Mouse (Mus musculus): ENCODE results near the gene Adgra1. TPM values are rescaled to one million over a fixed set of nuclear protein-coding genes. Genes with fewer than 3 reads are reported as not detected.

The Adgra1 gene
- total RNA-seq, 1 experiment from 2014 or later = not detected

DNA sequence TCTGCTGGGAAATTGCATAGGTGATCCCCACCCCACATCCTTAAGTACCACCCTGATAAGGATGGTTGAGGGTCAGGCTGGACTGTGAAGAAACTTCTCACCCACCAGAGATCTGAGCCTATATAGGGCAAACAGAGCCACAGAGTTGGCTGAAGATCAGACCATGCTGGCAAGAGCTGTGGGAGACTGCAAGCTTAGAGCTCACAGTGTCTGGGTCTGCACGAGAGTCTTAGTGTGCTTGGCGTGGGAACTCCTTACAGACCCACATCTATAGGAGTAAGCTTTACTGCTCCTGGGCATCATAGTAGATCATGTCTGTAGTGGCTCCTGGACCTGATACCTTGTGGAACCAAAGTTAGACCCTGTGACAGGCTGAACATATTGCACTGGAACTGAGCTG lies 64.6 kb downstream of the Adgra1 start:
- no peak for ATAC-seq (replicated peaks; ENCODE audit: insufficient number of reproducible peaks, low FRiP score, low TSS enrichment, poor library complexity, severe bottlenecking)

DNA sequence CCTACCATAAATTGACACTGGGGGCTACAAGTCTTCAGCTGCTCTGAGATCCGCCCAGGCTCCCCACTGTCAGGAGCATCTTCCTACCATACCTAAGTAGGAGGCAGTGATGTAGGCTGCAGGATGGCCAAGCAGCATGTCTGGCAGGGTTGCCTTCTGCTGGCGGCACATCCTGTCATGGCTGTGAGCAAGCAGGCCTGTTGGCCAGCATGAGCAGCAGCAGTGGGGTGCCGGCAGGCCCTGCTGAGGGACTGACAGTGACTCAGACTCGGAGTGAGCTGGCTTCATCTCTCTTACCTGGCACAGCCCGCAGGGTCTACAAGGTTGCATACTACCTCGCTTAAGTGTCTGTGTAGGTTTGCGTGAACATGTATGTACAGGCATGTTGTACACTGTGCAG lies 65.5 kb downstream of the Adgra1 start:
- no peak for ATAC-seq (replicated peaks; ENCODE audit: insufficient number of reproducible peaks, low FRiP score, low TSS enrichment, poor library complexity, severe bottlenecking)

- no peak for ATAC-seq (replicated peaks; ENCODE audit: insufficient number of reproducible peaks, low FRiP score, low TSS enrichment, poor library complexity, severe bottlenecking)
Measured at GRCm38 (mm10) chr7:139900456-139900855, 66.5 kb downstream of the Adgra1 start.

GRCm38 (mm10) chr7:139900896-139901295 lies 66.9 kb downstream of the Adgra1 start:
- ATAC-seq (replicated peaks; ENCODE audit: insufficient number of reproducible peaks, low FRiP score, low TSS enrichment, poor library complexity, severe bottlenecking) = no peak

- no peak for ATAC-seq (replicated peaks; ENCODE audit: insufficient number of reproducible peaks, low FRiP score, low TSS enrichment, poor library complexity, severe bottlenecking)
Measured at GRCm38 (mm10) chr7:139901981-139902380, 68.0 kb downstream of the Adgra1 start.

DNA sequence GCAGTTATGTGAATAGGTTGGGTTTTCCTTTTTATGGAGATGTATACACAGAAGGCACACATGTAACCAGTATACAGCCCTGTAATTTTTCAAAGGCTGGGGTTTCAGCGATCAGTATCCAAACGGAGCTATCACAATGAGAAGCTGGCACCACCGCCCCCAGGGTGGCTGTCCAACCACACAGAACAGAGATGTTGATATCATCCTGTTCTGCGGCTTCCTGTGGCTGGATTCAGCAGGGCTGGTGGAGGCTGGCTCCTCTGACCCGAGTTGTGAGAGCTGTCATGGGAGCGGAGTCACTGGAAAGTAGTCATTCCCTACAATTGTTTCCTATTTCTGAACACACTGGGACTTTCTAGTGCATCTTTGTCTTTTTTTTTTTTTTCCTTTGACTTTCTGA lies 71.3 kb downstream of the Adgra1 start:
- no peak for ATAC-seq (replicated peaks; ENCODE audit: insufficient number of reproducible peaks, low FRiP score, low TSS enrichment, poor library complexity, severe bottlenecking)

- no peak for ATAC-seq (replicated peaks; ENCODE audit: insufficient number of reproducible peaks, low FRiP score, low TSS enrichment, poor library complexity, severe bottlenecking)
Measured at GRCm38 (mm10) chr7:139905661-139906060, 71.7 kb downstream of the Adgra1 start.

- ATAC-seq (replicated peaks; ENCODE audit: insufficient number of reproducible peaks, low FRiP score, low TSS enrichment, poor library complexity, severe bottlenecking) = no peak
Measured at GRCm38 (mm10) chr7:139908176-139908575, 74.2 kb downstream of the Adgra1 start.

- no peak for ATAC-seq (replicated peaks; ENCODE audit: insufficient number of reproducible peaks, low FRiP score, low TSS enrichment, poor library complexity, severe bottlenecking)
Measured at GRCm38 (mm10) chr7:139909469-139909868, 75.5 kb downstream of the Adgra1 start.

- ATAC-seq (replicated peaks; ENCODE audit: insufficient number of reproducible peaks, low FRiP score, low TSS enrichment, poor library complexity, severe bottlenecking) = no peak
Measured at GRCm38 (mm10) chr7:139910204-139910835, 76.3 kb downstream of the Adgra1 start.

DNA sequence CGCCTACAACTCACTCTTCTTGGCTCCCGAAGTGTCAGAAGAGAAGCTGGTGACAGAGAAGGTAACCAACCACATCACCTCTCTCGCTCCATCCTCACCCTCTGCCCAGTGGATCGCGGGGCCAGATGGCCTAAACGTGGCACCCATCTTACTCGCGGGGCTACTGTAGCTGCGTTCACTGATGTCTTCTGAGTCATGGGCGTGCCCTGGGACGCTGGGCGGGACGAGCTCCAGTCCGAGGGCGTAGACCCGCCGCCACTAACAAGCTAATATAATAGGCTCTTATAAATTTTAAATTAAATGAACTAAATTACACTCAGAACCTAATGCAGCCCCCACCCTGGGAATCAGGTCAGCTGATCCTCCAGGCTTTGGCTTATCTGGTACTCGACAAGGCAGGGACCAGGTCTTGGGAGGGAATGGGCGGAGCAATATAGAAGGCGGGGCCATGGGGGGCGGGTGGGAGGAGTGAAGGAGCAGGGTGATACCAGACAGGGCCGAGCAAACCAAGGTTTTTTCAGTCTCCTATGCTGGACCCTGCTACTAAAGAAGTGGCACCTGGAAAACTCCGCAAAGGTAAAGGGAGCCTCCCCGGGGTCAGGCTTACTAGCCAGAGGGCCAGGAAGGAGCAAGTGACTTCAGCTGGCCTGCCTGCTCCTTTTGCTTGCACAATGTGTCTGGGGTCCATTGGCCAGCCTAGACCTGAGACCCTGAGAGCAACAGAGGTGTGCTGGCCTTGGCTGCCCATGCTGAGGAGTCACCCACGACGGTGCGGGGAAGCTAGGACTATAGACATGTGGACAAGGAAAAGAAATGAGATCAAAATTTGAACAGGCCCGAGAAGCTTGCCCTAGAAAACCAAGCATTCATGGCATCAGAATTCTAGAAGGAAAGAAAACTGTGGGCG lies 80.4 kb downstream of the Adgra1 start:
- ATAC-seq (replicated peaks; ENCODE audit: insufficient number of reproducible peaks, low FRiP score, low TSS enrichment, poor library complexity, severe bottlenecking) = no peak

DNA sequence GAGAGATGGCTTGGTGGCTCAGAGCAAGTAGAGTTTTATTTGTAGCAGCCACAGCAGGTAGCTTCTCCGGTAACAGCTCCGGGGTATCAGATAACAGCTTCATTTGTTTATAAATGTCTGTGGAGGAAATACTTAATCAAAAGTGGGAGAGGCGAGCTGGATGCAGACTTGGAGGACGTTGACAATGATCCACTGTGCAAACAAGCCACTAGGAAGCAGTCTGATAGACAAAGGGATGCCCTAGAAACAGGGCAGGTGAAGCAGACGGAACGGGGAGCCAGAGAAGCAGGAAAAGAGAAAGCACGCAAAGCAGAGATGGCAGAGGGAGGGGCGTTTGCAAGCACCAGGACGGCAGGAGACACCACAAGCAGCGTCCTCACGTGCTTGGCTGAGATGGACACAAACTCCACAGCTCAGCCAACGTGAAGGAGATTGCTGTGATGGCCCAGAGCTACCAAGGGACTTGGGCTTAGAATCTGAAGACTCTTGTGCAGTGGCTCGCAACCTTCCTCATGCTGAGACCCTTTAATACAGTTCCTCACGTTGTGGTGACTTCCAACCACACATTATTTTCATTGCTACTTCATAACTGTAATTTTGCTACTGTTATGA lies 81.8 kb downstream of the Adgra1 start:
- no peak for ATAC-seq (replicated peaks; ENCODE audit: insufficient number of reproducible peaks, low FRiP score, low TSS enrichment, poor library complexity, severe bottlenecking)

GRCm38 (mm10) chr7:139916345-139916744 lies 82.4 kb downstream of the Adgra1 start:
- no peak for ATAC-seq (replicated peaks; ENCODE audit: insufficient number of reproducible peaks, low FRiP score, low TSS enrichment, poor library complexity, severe bottlenecking)

- ATAC-seq (replicated peaks; ENCODE audit: insufficient number of reproducible peaks, low FRiP score, low TSS enrichment, poor library complexity, severe bottlenecking) = no peak
Measured at GRCm38 (mm10) chr7:139918262-139918661, 84.3 kb downstream of the Adgra1 start.

Other genes starting within 250 kb of the Adgra1 start
- gene Cfap46, start 150.4 kb upstream of the Adgra1 start, total RNA-seq (2017) = not detected in 3 replicates
- not detected in 3 replicates for gene Kndc1, start 60.5 kb downstream of the Adgra1 start, total RNA-seq (2017)
- not detected in 3 replicates for gene Utf1, start 109.6 kb downstream of the Adgra1 start, total RNA-seq (2017)
- gene 6430531B16Rik, start 144.6 kb downstream of the Adgra1 start, total RNA-seq (2017) = 1.5 TPM in 1 of 3 replicates, not detected in the others
- gene Adam8, start 158.4 kb downstream of the Adgra1 start, total RNA-seq (2017) = 10.2 to 54.2 TPM (median 40.8 TPM) in 3 replicates
- gene Zfp511, start 202.2 kb downstream of the Adgra1 start, total RNA-seq (2017) = 27.4 to 31.4 TPM (median 27.6 TPM) in 3 replicates
- 16.3 to 28.9 TPM (median 26.9 TPM) in 3 replicates for gene Tubgcp2, start 202.5 kb downstream of the Adgra1 start, total RNA-seq (2017)
- not detected in 3 replicates for gene Msx3, start 214.9 kb downstream of the Adgra1 start, total RNA-seq (2017)
- gene Caly, start 248.4 kb downstream of the Adgra1 start, total RNA-seq (2017) = 0.68 TPM in 1 of 3 replicates, not detected in the others